Mouse (Mus musculus): Measurements from ENCODE around the gene Fabp1. TPM values are rescaled to one million over a fixed set of nuclear protein-coding genes. Genes with fewer than 3 reads are reported as not detected.
A peak's percentile ranks its signal among the peaks of the same experiment; 100 is the strongest.

Gene Fabp1
- polyA plus RNA-seq, 1 experiment from 2014 or later, result 1.0 TPM

GRCm38 (mm10) chr6:71212471-71212870, 12.8 kb downstream of the Fabp1 start:
- WGBS, result 96% methylated on average over 3 of the region's 3 CpGs
- Histone ChIP-seq H3K27ac (ENCODE audit: poor library complexity, severe bottlenecking) (no peak overlapping the region), H3K4me1 (replicated peaks) (no peaks in the 10 kb centered on the region), H3K9me3 (replicated peaks) (no peaks in the 10 kb centered on the region), H3K4me3 (no peak overlapping the region), H3K36me3 (peaks cover 45% of the 10 kb centered on the region), H3K27me3 (replicated peaks) (no peaks in the 10 kb centered on the region), H3K4me2 (no peak overlapping the region), H3K9ac (no peak overlapping the region)
- no peak for ATAC-seq (ENCODE audit: insufficient number of reproducible peaks, low FRiP score)

- Histone ChIP-seq H3K27me3 (replicated peaks) (no peaks in the 10 kb centered on the region), H3K9ac (no peak overlapping the region), H3K36me3 (peaks cover 60% of the 10 kb centered on the region)
These were observed 21.9 kb downstream of the Fabp1 start for GRCm38 (mm10) chr6:71221501-71221900.

GRCm38 (mm10) chr6:71224184-71224943, 24.7 kb downstream of the Fabp1 start:
- H3K4me3 ChIP-seq, result no peak overlapping the region
- peaks cover 45% of the 10 kb centered on the region for H3K36me3 ChIP-seq
- no peak for ATAC-seq (ENCODE audit: insufficient number of reproducible peaks, low FRiP score)
- peaks cover 44% of the 10 kb centered on the region for H3K4me1 ChIP-seq (replicated peaks)
- WGBS, result 66% methylated on average over 3 of the region's 3 CpGs
- no peaks in the 10 kb centered on the region for H3K9me3 ChIP-seq (replicated peaks)
- H3K27ac ChIP-seq (ENCODE audit: poor library complexity, severe bottlenecking), result peak overlapping the region; percentile 41
- no peak overlapping the region for H3K9ac ChIP-seq
- no peak overlapping the region for H3K4me2 ChIP-seq
- no peaks in the 10 kb centered on the region for H3K27me3 ChIP-seq (replicated peaks)

More at GRCm38 (mm10) chr6:71221501-71221900, 21.9 kb downstream of the Fabp1 start:
- Histone ChIP-seq H3K4me3 (no peak overlapping the region), H3K9me3 (replicated peaks) (no peaks in the 10 kb centered on the region), H3K27ac (ENCODE audit: poor library complexity, severe bottlenecking) (no peak overlapping the region), H3K4me1 (replicated peaks) (peaks cover 24% of the 10 kb centered on the region), H3K4me2 (no peak overlapping the region)
- no peak for ATAC-seq (ENCODE audit: insufficient number of reproducible peaks, low FRiP score)
- 73% methylated on average over 4 of the region's 4 CpGs for WGBS

GRCm38 (mm10) chr6:71226544-71226943, 26.9 kb downstream of the Fabp1 start:
- Histone ChIP-seq H3K4me2 (peak overlapping the region; percentile 20; the same call in 1 of the 2 replicates), H3K9ac (0 out of 2 replicates have a peak overlapping the region, but pooled peaks have one; percentile 32), H3K4me3 (no peak overlapping the region), H3K36me3 (peaks cover 32% of the 10 kb centered on the region), H3K9me3 (replicated peaks) (no peaks in the 10 kb centered on the region), H3K27ac (ENCODE audit: poor library complexity, severe bottlenecking) (peak overlapping the region; percentile 93), H3K27me3 (replicated peaks) (no peaks in the 10 kb centered on the region), H3K4me1 (replicated peaks) (peaks cover 44% of the 10 kb centered on the region)
- no peak for ATAC-seq (ENCODE audit: insufficient number of reproducible peaks, low FRiP score)
- WGBS, result 26% methylated on average over 6 of the region's 6 CpGs

GRCm38 (mm10) chr6:71227157-71227770, 27.6 kb downstream of the Fabp1 start:
- Histone ChIP-seq H3K4me2 (0 out of 2 replicates have a peak overlapping the region, but pooled peaks have one; percentile 20), H3K9ac (peak overlapping the region; percentile 37; the same call in 1 of the 2 replicates), H3K9me3 (replicated peaks) (no peaks in the 10 kb centered on the region), H3K36me3 (peaks cover 26% of the 10 kb centered on the region), H3K27me3 (replicated peaks) (no peaks in the 10 kb centered on the region), H3K4me1 (replicated peaks) (peaks cover 44% of the 10 kb centered on the region), H3K4me3 (no peak overlapping the region), H3K27ac (ENCODE audit: poor library complexity, severe bottlenecking) (peak overlapping the region; percentile 93)
- ATAC-seq (ENCODE audit: insufficient number of reproducible peaks, low FRiP score), result peak; percentile 62
- 8% methylated on average over 7 of the region's 7 CpGs for WGBS

GRCm38 (mm10) chr6:71235121-71235520, 35.5 kb downstream of the Fabp1 start:
- Histone ChIP-seq H3K4me1 (replicated peaks) (no peaks in the 10 kb centered on the region), H3K36me3 (peaks cover 59% of the 10 kb centered on the region), H3K27me3 (replicated peaks) (no peaks in the 10 kb centered on the region), H3K9ac (no peak overlapping the region), H3K4me3 (no peak overlapping the region), H3K27ac (ENCODE audit: poor library complexity, severe bottlenecking) (no peak overlapping the region), H3K4me2 (no peak overlapping the region), H3K9me3 (replicated peaks) (no peaks in the 10 kb centered on the region)
- WGBS, result 63% methylated on average over 13 of the region's 13 CpGs
- no peak for ATAC-seq (ENCODE audit: insufficient number of reproducible peaks, low FRiP score)

- no peak overlapping the region for H3K4me3 ChIP-seq
- H3K9ac ChIP-seq, result no peak overlapping the region
- H3K27me3 ChIP-seq (replicated peaks), result no peaks in the 10 kb centered on the region
- peaks cover 55% of the 10 kb centered on the region for H3K36me3 ChIP-seq
- no peak for ATAC-seq (ENCODE audit: insufficient number of reproducible peaks, low FRiP score)
- peaks cover 5% of the 10 kb centered on the region for H3K4me1 ChIP-seq (replicated peaks)
- no peaks in the 10 kb centered on the region for H3K9me3 ChIP-seq (replicated peaks)
- H3K27ac ChIP-seq (ENCODE audit: poor library complexity, severe bottlenecking), result no peak overlapping the region
- 64% methylated on average over 3 of the region's 3 CpGs for WGBS
- no peak overlapping the region for H3K4me2 ChIP-seq
These were observed 36.3 kb downstream of the Fabp1 start for GRCm38 (mm10) chr6:71235944-71236343.

- H3K27me3 ChIP-seq (replicated peaks), result no peaks in the 10 kb centered on the region
- no peak overlapping the region for H3K9ac ChIP-seq
- peaks cover 55% of the 10 kb centered on the region for H3K36me3 ChIP-seq
- WGBS, result 88% methylated on average over 6 of the region's 6 CpGs
- H3K27ac ChIP-seq (ENCODE audit: poor library complexity, severe bottlenecking), result no peak overlapping the region
- ATAC-seq (ENCODE audit: insufficient number of reproducible peaks, low FRiP score), result no peak
- H3K4me2 ChIP-seq, result no peak overlapping the region
- H3K4me3 ChIP-seq, result no peak overlapping the region
- H3K9me3 ChIP-seq (replicated peaks), result no peaks in the 10 kb centered on the region
- peaks cover 11% of the 10 kb centered on the region for H3K4me1 ChIP-seq (replicated peaks)
These were observed 36.9 kb downstream of the Fabp1 start for GRCm38 (mm10) chr6:71236506-71236905.

- H3K9ac ChIP-seq, result no peak overlapping the region
- H3K27ac ChIP-seq (ENCODE audit: poor library complexity, severe bottlenecking), result no peak overlapping the region
- peaks cover 55% of the 10 kb centered on the region for H3K36me3 ChIP-seq
- no peak overlapping the region for H3K4me3 ChIP-seq
- no peak for ATAC-seq (ENCODE audit: insufficient number of reproducible peaks, low FRiP score)
- peaks cover 14% of the 10 kb centered on the region for H3K4me1 ChIP-seq (replicated peaks)
- no peaks in the 10 kb centered on the region for H3K27me3 ChIP-seq (replicated peaks)
- H3K4me2 ChIP-seq, result no peak overlapping the region
- 86% methylated on average over 6 of the region's 6 CpGs for WGBS
- H3K9me3 ChIP-seq (replicated peaks), result no peaks in the 10 kb centered on the region
These were observed 37.4 kb downstream of the Fabp1 start for GRCm38 (mm10) chr6:71237031-71237431.

GRCm38 (mm10) chr6:71239069-71239750, 39.6 kb downstream of the Fabp1 start:
- Histone ChIP-seq H3K27me3 (replicated peaks) (no peaks in the 10 kb centered on the region), H3K9me3 (replicated peaks) (no peaks in the 10 kb centered on the region), H3K27ac (ENCODE audit: poor library complexity, severe bottlenecking) (no peak overlapping the region), H3K4me3 (no peak overlapping the region), H3K4me1 (replicated peaks) (peaks cover 23% of the 10 kb centered on the region), H3K9ac (no peak overlapping the region), H3K36me3 (peaks cover 53% of the 10 kb centered on the region), H3K4me2 (no peak overlapping the region)
- no peak for ATAC-seq (ENCODE audit: insufficient number of reproducible peaks, low FRiP score)
- WGBS, result 89% methylated on average over 26 of the region's 26 CpGs

GRCm38 (mm10) chr6:71240831-71241230, 41.2 kb downstream of the Fabp1 start:
- 79% methylated on average over 7 of the region's 7 CpGs for WGBS
- H3K27ac ChIP-seq (ENCODE audit: poor library complexity, severe bottlenecking), result peak overlapping the region; percentile 70
- peaks cover 23% of the 10 kb centered on the region for H3K4me1 ChIP-seq (replicated peaks)
- H3K36me3 ChIP-seq, result peaks cover 54% of the 10 kb centered on the region
- H3K4me3 ChIP-seq, result no peak overlapping the region
- no peak overlapping the region for H3K9ac ChIP-seq
- no peak for ATAC-seq (ENCODE audit: insufficient number of reproducible peaks, low FRiP score)
- no peaks in the 10 kb centered on the region for H3K9me3 ChIP-seq (replicated peaks)
- no peaks in the 10 kb centered on the region for H3K27me3 ChIP-seq (replicated peaks)
- no peak overlapping the region for H3K4me2 ChIP-seq
